21 mouse cellular contexts compared by ENCODE assay signal in genomic region chr1:77404537-77404936, GRCm38 (mm10).
DNase-seq lines count a peak whose midpoint lies in the region; ATAC-seq and TF ChIP-seq lines count a peak whose summit lies in the region.
"Had no signal": no experiment of that assay in that cellular context is flagged by ENCODE, and none has a peak within 500 bp of the region (broad histone marks: within the 10 kb centered on the region; RNA-seq: fewer than 3 reads in every experiment).

No protein-coding gene starts in this region.

- no peak for TF ChIP-seq POLR2A in kidney, adult 2 months (IDR thresholded peaks at IDR 0.05; ENCODE audit: low read depth, low read length)

- DNase-seq in heart, adult 11 months, result peak; percentile 91
- DNase-seq in heart, embryonic 10.5 days (ENCODE audit: low spot score), result no peak
- DNase-seq in embryo, embryonic 9.5 days (ENCODE audit: extremely low spot score), result peak; percentile 32
- peak; percentile 69 for DNase-seq in limb, embryonic 11.5 days (ENCODE audit: low spot score)
- peak; percentile 10 for DNase-seq in skeletal muscle tissue, adult 2 months (ENCODE audit: low read depth, low spot score)
- DNase-seq in yolk sac, embryonic 10.5 days (ENCODE audit: low spot score), result no peak
- no peak for DNase-seq in kidney, adult 2 months
- DNase-seq: adrenal gland, postnatal 25 days; B cell, adult 2 months; cerebellum, adult 11 months; cerebellum, postnatal 14 days; heart, postnatal 36 days; lung, adult 2 months; lung, postnatal 36 days; spleen, adult 18-20 months had no signal

- no peak for TF ChIP-seq CTCF in kidney, adult 2 months (conservative IDR thresholded peaks at IDR 0.05; ENCODE audit: insufficient read depth, insufficient read length, low read depth, low read length)

- H3K4me2 ChIP-seq in limb, embryonic 11.5 days (ENCODE audit: low read depth, severe bottlenecking), result no peak overlapping the region; the same call in 1 of the 2 replicates
- H3K4me2 ChIP-seq: kidney, embryonic 15.5 days; liver, embryonic 11.5 days; neural tube, embryonic 12.5 days had no signal

- H3K9ac ChIP-seq in limb, embryonic 11.5 days (ENCODE audit: low read length), result no peak overlapping the region
- H3K9ac ChIP-seq: kidney, embryonic 15.5 days; neural tube, embryonic 12.5 days had no signal

- H3K4me3 ChIP-seq in heart, embryonic 10.5 days, result no peak overlapping the region
- no peak overlapping the region for H3K4me3 ChIP-seq in limb, embryonic 11.5 days (ENCODE audit: low read depth, low read length)
- H3K4me3 ChIP-seq in kidney, adult 2 months (ENCODE audit: insufficient read depth, low read depth, low read length), result no peak overlapping the region
- H3K4me3 ChIP-seq: forebrain, embryonic 10.5 days; kidney, embryonic 15.5 days; neural tube, embryonic 12.5 days had no signal

- 0 out of 2 replicates have a peak, but pooled peaks cover 1% of the 10 kb centered on the region for H3K36me3 ChIP-seq in heart, embryonic 10.5 days
- no peaks in the 10 kb centered on the region for H3K36me3 ChIP-seq in limb, embryonic 11.5 days (ENCODE audit: control insufficient read depth, insufficient read depth, low read length)
- H3K36me3 ChIP-seq in kidney, adult 2 months (ENCODE audit: control insufficient read depth, insufficient read depth, low read length), result no peaks in the 10 kb centered on the region

- no peaks in the 10 kb centered on the region for H3K9me3 ChIP-seq in heart, embryonic 10.5 days
- H3K9me3 ChIP-seq in limb, embryonic 11.5 days (ENCODE audit: control insufficient read depth, low read length), result no peaks in the 10 kb centered on the region
- H3K9me3 ChIP-seq: forebrain, embryonic 10.5 days; kidney, embryonic 15.5 days; neural tube, embryonic 12.5 days had no signal

- WGBS in heart, embryonic 10.5 days, result 52% methylated on average over 10 of the region's 10 CpGs
- WGBS in limb, embryonic 11.5 days, result 25% methylated on average over 10 of the region's 10 CpGs
- 91% methylated on average over 10 of the region's 10 CpGs for WGBS in kidney, adult 2 months

- H3K4me1 ChIP-seq in heart, embryonic 10.5 days, result no peaks in the 10 kb centered on the region; the same call in 1 of the 2 replicates
- peaks cover 22% of the 10 kb centered on the region for H3K4me1 ChIP-seq in limb, embryonic 11.5 days (ENCODE audit: control insufficient read depth, insufficient read depth, low read length)
- no peaks in the 10 kb centered on the region for H3K4me1 ChIP-seq in kidney, adult 2 months (ENCODE audit: control insufficient read depth, insufficient read depth, low read length)
- H3K4me1 ChIP-seq: kidney, embryonic 15.5 days had no signal

- no peaks in the 10 kb centered on the region for H3K27me3 ChIP-seq in heart, embryonic 10.5 days (ENCODE audit: insufficient read depth, poor library complexity, severe bottlenecking)
- no peaks in the 10 kb centered on the region for H3K27me3 ChIP-seq in limb, embryonic 11.5 days (ENCODE audit: control insufficient read depth, insufficient read depth, low read length)
- no peaks in the 10 kb centered on the region for H3K27me3 ChIP-seq in kidney, adult 2 months (replicated peaks; ENCODE audit: control insufficient read depth, insufficient read depth, low read length)
- H3K27me3 ChIP-seq: kidney, embryonic 15.5 days; neural tube, embryonic 12.5 days had no signal

- H3K27ac ChIP-seq in heart, embryonic 10.5 days, result no peak overlapping the region
- H3K27ac ChIP-seq in limb, embryonic 11.5 days (replicated peaks; ENCODE audit: low read depth, low read length), result no peak overlapping the region
- no peak overlapping the region for H3K27ac ChIP-seq in kidney, adult 2 months (ENCODE audit: insufficient read depth, low read depth, low read length)
- H3K27ac ChIP-seq: forebrain, embryonic 10.5 days; kidney, embryonic 15.5 days; neural tube, embryonic 12.5 days had no signal

- ATAC-seq in limb, embryonic 11.5 days (ENCODE audit: insufficient number of reproducible peaks, low FRiP score, low TSS enrichment, low read depth), result no peak
- ATAC-seq: hindbrain, embryonic 16.5 days; intestine, embryonic 16.5 days had no signal

Comparison
In these comparisons a context has a peak if more than half of its experiments do, and no peak if none do; other contexts are left out.
1. DNase-seq: peak in heart, adult 11 months (single experiment), embryo, embryonic 9.5 days (single experiment), limb, embryonic 11.5 days (single experiment) and skeletal muscle tissue, adult 2 months (single experiment); none in heart, embryonic 10.5 days (single experiment), yolk sac, embryonic 10.5 days (single experiment) and kidney, adult 2 months (single experiment).